8 mouse cellular contexts compared by ENCODE assay signal in the genomic region with DNA sequence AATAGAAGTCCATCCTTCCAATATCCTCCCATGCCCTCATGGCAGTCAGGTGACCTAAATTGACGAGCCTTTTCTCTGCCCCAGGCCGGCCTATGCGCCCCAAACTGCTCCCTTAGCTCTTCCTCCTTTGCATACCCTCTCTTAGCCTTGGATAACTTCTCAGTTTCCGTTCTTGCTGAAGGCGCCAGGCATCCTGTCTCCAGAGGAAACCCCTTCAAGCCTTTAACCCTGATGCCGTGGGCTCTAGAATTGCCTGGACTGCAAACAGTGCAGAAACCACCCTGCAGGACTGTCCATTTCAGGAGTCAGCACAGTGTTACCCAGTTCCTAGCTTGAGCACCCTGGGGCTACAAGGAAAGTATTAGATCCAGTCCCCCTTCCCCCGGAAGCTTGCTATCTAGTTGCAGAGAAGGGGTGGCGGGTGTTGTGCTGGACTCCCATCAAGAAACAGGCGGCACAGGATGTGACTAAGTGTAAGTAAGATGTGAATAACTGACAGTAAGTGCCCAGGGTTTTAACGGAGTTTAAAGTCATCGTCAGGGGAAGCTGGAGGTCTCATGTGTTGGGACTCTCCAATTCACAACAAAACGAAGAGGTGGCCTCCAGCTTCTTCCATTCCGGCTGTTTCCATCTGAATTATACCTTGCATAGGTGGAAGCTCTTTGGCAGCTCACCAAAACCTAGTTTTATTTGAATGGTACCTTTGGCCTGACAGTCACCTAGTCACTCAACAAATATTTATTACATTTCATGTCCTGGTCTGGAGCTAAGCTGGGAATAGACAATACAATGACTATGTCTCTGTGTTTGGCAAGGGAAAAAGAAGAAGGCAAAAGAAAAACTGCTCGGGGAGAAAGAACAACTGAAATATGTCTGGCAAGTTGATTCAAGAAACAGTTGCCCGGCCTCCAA. TPM values are rescaled to one million over a fixed set of nuclear protein-coding genes. Genes with fewer than 3 reads are reported as not detected.
DNase-seq lines count a peak whose midpoint lies in the region; ATAC-seq and TF ChIP-seq lines count a peak whose summit lies in the region.

No protein-coding gene starts in this region.

- no peaks in the 10 kb centered on the region for H3K9me3 ChIP-seq in forebrain, postnatal 0 days (ENCODE audit: low read length)
- H3K9me3 ChIP-seq in hindbrain, embryonic 16.5 days (ENCODE audit: control insufficient read depth, low read length) = no peaks in the 10 kb centered on the region
- no peaks in the 10 kb centered on the region for H3K9me3 ChIP-seq in liver, embryonic 12.5 days (replicated peaks)

- H3K36me3 ChIP-seq in forebrain, postnatal 0 days (ENCODE audit: insufficient read depth) = no peaks in the 10 kb centered on the region
- no peaks in the 10 kb centered on the region for H3K36me3 ChIP-seq in hindbrain, embryonic 16.5 days (ENCODE audit: control insufficient read depth, insufficient read depth, low read length)
- peaks cover 45% of the 10 kb centered on the region for H3K36me3 ChIP-seq in liver, embryonic 12.5 days

- peak overlapping the region; percentile 77 for H3K4me3 ChIP-seq in bone marrow, adult 2 months (replicated peaks; ENCODE audit: control insufficient read depth, low read depth, low read length)
- peak overlapping the region; percentile 75 for H3K4me3 ChIP-seq in forebrain, postnatal 0 days (ENCODE audit: low read depth, low read length)
- H3K4me3 ChIP-seq in hindbrain, embryonic 16.5 days (ENCODE audit: low read length) = peak overlapping the region; percentile 82
- H3K4me3 ChIP-seq in liver, embryonic 12.5 days = peak overlapping the region; percentile 77

- peak; percentile 68 to 89 for DNase-seq in adrenal gland, adult (ENCODE audit: inconsistent age in 2 of 2, low spot score in 1 of 2)
- no peak for DNase-seq in adrenal gland, adult 8-10 months
- DNase-seq in forebrain, postnatal 0 days = peak; percentile 47
- DNase-seq in layer of hippocampus, adult 9-10 months (ENCODE audit: low spot score) = no peak

- H3K27me3 ChIP-seq in forebrain, postnatal 0 days (ENCODE audit: insufficient read depth, low read length) = no peaks in the 10 kb centered on the region
- no peaks in the 10 kb centered on the region for H3K27me3 ChIP-seq in hindbrain, embryonic 16.5 days (replicated peaks; ENCODE audit: control insufficient read depth, insufficient read depth, low read length)
- H3K27me3 ChIP-seq in liver, embryonic 12.5 days (replicated peaks) = no peaks in the 10 kb centered on the region

- peak overlapping the region; percentile 83 for H3K27ac ChIP-seq in bone marrow, adult 2 months (ENCODE audit: control insufficient read depth, insufficient read depth, low read depth, low read length, poor library complexity)
- H3K27ac ChIP-seq in forebrain, postnatal 0 days (ENCODE audit: low read depth, low read length) = peak overlapping the region; percentile 75
- peak overlapping the region; percentile 83 for H3K27ac ChIP-seq in hindbrain, embryonic 16.5 days (ENCODE audit: low read depth, low read length)
- H3K27ac ChIP-seq in liver, embryonic 12.5 days = peak overlapping the region; percentile 89

- peak overlapping the region; percentile 73 for H3K9ac ChIP-seq in forebrain, postnatal 0 days
- H3K9ac ChIP-seq in hindbrain, embryonic 16.5 days (ENCODE audit: low read depth, low read length) = peak overlapping the region; percentile 91
- H3K9ac ChIP-seq in liver, embryonic 12.5 days = peak overlapping the region; percentile 91

- no peak for TF ChIP-seq POLR2A in bone marrow, adult 2 months (IDR thresholded peaks at IDR 0.05; ENCODE audit: borderline replicate concordance, control insufficient read depth, low read depth, low read length)

- WGBS in bone marrow, adult 2 months = 4% methylated on average over 15 of the region's 15 CpGs
- 33% methylated on average over 15 of the region's 15 CpGs for WGBS in forebrain, postnatal 0 days
- 30% methylated on average over 15 of the region's 15 CpGs for WGBS in hindbrain, embryonic 16.5 days
- WGBS in liver, embryonic 12.5 days (ENCODE audit: insufficient replicate concordance) = 7% methylated on average over 15 of the region's 15 CpGs

- H3K4me2 ChIP-seq in forebrain, postnatal 0 days (ENCODE audit: low read depth) = peak overlapping the region; percentile 64
- peak overlapping the region; percentile 89 for H3K4me2 ChIP-seq in hindbrain, embryonic 16.5 days (ENCODE audit: low read length)
- H3K4me2 ChIP-seq in liver, embryonic 12.5 days = peak overlapping the region; percentile 89

- no peak for TF ChIP-seq CTCF in bone marrow, adult 2 months (IDR thresholded peaks at IDR 0.05; ENCODE audit: control insufficient read depth, insufficient read depth, low read length)
- TF ChIP-seq CTCF in forebrain, postnatal 0 days (IDR thresholded peaks at IDR 0.05; ENCODE audit: low read depth) = no peak

- peak; percentile 18 for ATAC-seq in forebrain, postnatal 0 days
- peak; percentile 15 for ATAC-seq in hindbrain, embryonic 16.5 days
- no peak for ATAC-seq in liver, embryonic 12.5 days
- 0 out of 2 replicates have a peak, but pooled peaks have one; percentile 32 for ATAC-seq in monocyte, adult 5-6 weeks (replicated peaks; ENCODE audit: insufficient number of reproducible peaks, low FRiP score, low TSS enrichment, poor library complexity, severe bottlenecking)

- H3K4me1 ChIP-seq in bone marrow, adult 2 months (ENCODE audit: control insufficient read depth, insufficient read depth, low read length) = peaks cover 8% of the 10 kb centered on the region
- peaks cover 7% of the 10 kb centered on the region for H3K4me1 ChIP-seq in forebrain, postnatal 0 days (ENCODE audit: insufficient read depth)
- peaks cover 14% of the 10 kb centered on the region for H3K4me1 ChIP-seq in hindbrain, embryonic 16.5 days (ENCODE audit: control insufficient read depth, insufficient read depth, low read depth, low read length)
- H3K4me1 ChIP-seq in liver, embryonic 12.5 days = peaks cover 91% of the 10 kb centered on the region

RNA-seq across cellular contexts. Expression of gene St3gal4, which starts 1.4 kb away (rescaled TPM):
- 10 to 100 TPM; 32.8 to 55.5 (median 44.3) TPM for total RNA-seq in adrenal gland, adult 8-10 months (2022)
- 32.7 and 54.9 TPM in 2 replicates for polyA plus RNA-seq in bone marrow, adult 2 months (2011; ENCODE audit: insufficient read depth, insufficient read length, low replicate concordance, missing spikeins)
- 22.6 and 23.5 TPM in 2 replicates for total RNA-seq in forebrain, postnatal 0 days (2014; rRNA removed)
- polyA plus RNA-seq in forebrain, postnatal 0 days (2015; fragmentation: Nextera tagmentation; extraction: Ambion mirVana) = 16.1 and 18.2 TPM in 2 replicates
- polyA plus RNA-seq in hindbrain, embryonic 16.5 days (2015; fragmentation: Nextera tagmentation; extraction: Ambion mirVana) = 15.1 and 16.1 TPM in 2 replicates
- 27.9 and 30.1 TPM in 2 replicates for polyA plus RNA-seq in liver, embryonic 12.5 days (2016; fragmentation: Nextera tagmentation; extraction: Ambion mirVana)
- 110 to 141 TPM (median 113 TPM) in 3 replicates for total RNA-seq in monocyte, adult 5-6 weeks (2017)

RNA-seq across cellular contexts. Expression of gene Dcps, which starts 58.2 kb away (rescaled TPM):
- 10 to 100 TPM; 23.6 to 34.1 (median 29.9) TPM for total RNA-seq in adrenal gland, adult 8-10 months (2022)
- 12.3 and 31.1 TPM in 2 replicates for polyA plus RNA-seq in bone marrow, adult 2 months (2011; ENCODE audit: insufficient read depth, insufficient read length, low replicate concordance, missing spikeins)
- total RNA-seq in forebrain, postnatal 0 days (2014; rRNA removed) = 48.5 and 61.6 TPM in 2 replicates
- 63.5 and 63.6 TPM in 2 replicates for polyA plus RNA-seq in forebrain, postnatal 0 days (2015; fragmentation: Nextera tagmentation; extraction: Ambion mirVana)
- 73.5 and 74.4 TPM in 2 replicates for polyA plus RNA-seq in hindbrain, embryonic 16.5 days (2015; fragmentation: Nextera tagmentation; extraction: Ambion mirVana)
- 65.9 and 66.0 TPM in 2 replicates for polyA plus RNA-seq in liver, embryonic 12.5 days (2016; fragmentation: Nextera tagmentation; extraction: Ambion mirVana)
- 22.0 to 26.1 TPM (median 25.5 TPM) in 3 replicates for total RNA-seq in monocyte, adult 5-6 weeks (2017)

Comparison
In these comparisons a context has a peak if more than half of its experiments do, and no peak if none do; other contexts are left out.
1. DNase-seq: peak in adrenal gland, adult (2 of 2) and forebrain, postnatal 0 days (single experiment); none in adrenal gland, adult 8-10 months (single experiment) and layer of hippocampus, adult 9-10 months (single experiment).
2. Peak in every context shown above with its lines, with median percentiles within 50 percentile points of each other: H3K27ac ChIP-seq, H3K4me3 ChIP-seq, H3K4me2 ChIP-seq and H3K9ac ChIP-seq.